Mouse (Mus musculus) forebrain, embryonic 16.5 days (tissue): Measurements from ENCODE around the gene Plcb3. TPM values are rescaled to one million over a fixed set of nuclear protein-coding genes. Genes with fewer than 3 reads are reported as not detected.

ENCODE experiments used
- ATAC-seq: fragments of 200-750 bp; cut with Nextera tagmentation; 2 replicates; pipeline ENCODE4 v1.8.0; 2017; ENCODE audit warnings: mild to moderate bottlenecking, moderate library complexity
- H3K27ac ChIP-seq: fragments of 300-500 bp; sonication (generic); 2 replicates; pipeline ENCODE4 v1.5.1; 2014; ENCODE audit warnings: low read length, control low read depth
- H3K27me3 ChIP-seq: fragments of 300-500 bp; sonication (generic); replicated peaks from 2 replicates; pipeline ENCODE4 v1.6.1; 2014; ENCODE audit warnings: low read length; ENCODE audit not compliant: control insufficient read depth, insufficient read depth
- H3K36me3 ChIP-seq: fragments of 300-500 bp; sonication (generic); 2 replicates; pipeline ENCODE4 v1.6.1; 2014; ENCODE audit not compliant: control insufficient read depth, insufficient read depth
- H3K4me1 ChIP-seq: fragments of 300-500 bp; sonication (generic); replicated peaks from 2 replicates; pipeline ENCODE4 v1.6.1; 2014; ENCODE audit warnings: low read length; ENCODE audit not compliant: control insufficient read depth, insufficient read depth
- H3K4me2 ChIP-seq: fragments of 300-500 bp; sonication (generic); 2 replicates; pipeline ENCODE4 v1.6.1; 2014; ENCODE audit warnings: mild to moderate bottlenecking, low read length, control low read depth
- H3K4me3 ChIP-seq: fragments of 300-500 bp; sonication (generic); replicated peaks from 2 replicates; pipeline ENCODE4 v1.5.1; 2014; ENCODE audit warnings: mild to moderate bottlenecking, low read length, control low read depth
- H3K9ac ChIP-seq: fragments of 300-500 bp; sonication (generic); replicated peaks from 2 replicates; pipeline ENCODE4 v1.6.1; 2014; ENCODE audit warnings: low read depth, low read length, control low read depth
- H3K9me3 ChIP-seq: fragments of 300-500 bp; sonication (generic); 2 replicates; pipeline ENCODE4 v1.6.1; 2016; ENCODE audit warnings: low read length; ENCODE audit not compliant: control insufficient read depth
- WGBS: fragments of 180-500 bp; shearing (Covaris S2); extraction: QIAGEN DNeasy Blood & Tissue Kit; methylation state at CpG from one replicate; pipeline ENCODE4 v1.1.7; 2014; 5-methylcytosine and 5-hydroxymethylcytosine counted together
- polyA plus RNA-seq: library from polyadenylated mRNA; unstranded; fragments of >200 nt; fragmentation: Nextera tagmentation; extraction: Ambion mirVana; gene quantifications from 2 replicates; pipeline ENCODE4 v1.2.1, GENCODE M21; 2015

The Plcb3 gene
- polyA plus RNA-seq, 1 experiment from 2014 or later, result 11.5 TPM

GRCm38 (mm10) chr19:7006892-7007593, 30.8 kb upstream of the Plcb3 start:
- Histone ChIP-seq H3K4me3 (no peak overlapping the region), H3K27ac (no peak overlapping the region), H3K9ac (no peak overlapping the region), H3K9me3 (no peaks in the 10 kb centered on the region), H3K4me1 (no peaks in the 10 kb centered on the region), H3K27me3 (no peaks in the 10 kb centered on the region), H3K36me3 (no peaks in the 10 kb centered on the region), H3K4me2 (no peak overlapping the region)
- WGBS, result 86% methylated on average over 9 of the region's 9 CpGs
- ATAC-seq, result no peak

GRCm38 (mm10) chr19:6999360-7000063, 23.2 kb upstream of the Plcb3 start:
- 97% methylated on average over 19 of the region's 19 CpGs for WGBS
- H3K36me3 ChIP-seq, result peaks cover 7% of the 10 kb centered on the region; the same call in 1 of the 2 replicates
- no peaks in the 10 kb centered on the region for H3K9me3 ChIP-seq
- H3K4me1 ChIP-seq, result peaks cover 23% of the 10 kb centered on the region
- ATAC-seq, result no peak
- H3K4me2 ChIP-seq, result no peak overlapping the region
- no peaks in the 10 kb centered on the region for H3K27me3 ChIP-seq
- H3K27ac ChIP-seq, result no peak overlapping the region
- no peak overlapping the region for H3K9ac ChIP-seq
- no peak overlapping the region for H3K4me3 ChIP-seq

DNA sequence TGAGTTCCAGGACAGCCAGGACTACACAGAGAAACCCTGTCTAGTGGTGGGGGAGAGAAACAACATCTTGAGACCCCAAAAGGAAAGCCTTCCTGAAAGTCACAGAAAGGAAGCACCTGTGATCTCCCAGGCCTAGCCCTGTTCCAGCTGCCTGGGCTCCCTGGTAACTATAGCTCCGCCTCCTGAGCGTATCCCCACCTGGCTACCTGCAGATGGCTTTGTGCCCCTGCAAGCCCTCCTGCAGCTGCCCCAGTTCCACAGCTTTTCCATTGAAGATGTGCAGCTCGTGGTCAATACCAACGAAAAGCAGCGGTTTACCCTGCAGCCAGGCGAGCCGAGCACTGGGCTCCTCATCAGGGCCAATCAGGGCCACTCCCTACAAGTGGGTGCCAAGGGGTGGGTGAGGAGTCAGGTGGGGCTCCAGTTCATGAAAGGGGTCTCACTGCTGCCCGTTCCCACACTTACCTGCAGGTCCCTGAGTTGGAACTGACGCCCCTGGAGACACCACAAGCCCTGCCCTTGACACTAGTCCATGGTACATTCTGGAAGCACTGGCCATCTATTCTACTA, 21.5 kb upstream of the Plcb3 start:
- H3K4me1 ChIP-seq, result peaks cover 29% of the 10 kb centered on the region
- no peak overlapping the region for H3K4me2 ChIP-seq
- H3K4me3 ChIP-seq, result no peak overlapping the region
- no peak overlapping the region for H3K27ac ChIP-seq
- 84% methylated on average over 9 of the region's 9 CpGs for WGBS
- ATAC-seq, result no peak
- no peak overlapping the region for H3K9ac ChIP-seq
- H3K27me3 ChIP-seq, result no peaks in the 10 kb centered on the region
- H3K36me3 ChIP-seq, result peaks cover 7% of the 10 kb centered on the region; the same call in 1 of the 2 replicates
- no peaks in the 10 kb centered on the region for H3K9me3 ChIP-seq

- Histone ChIP-seq H3K9me3 (no peaks in the 10 kb centered on the region), H3K27ac (peak within 1 kb of the TSS; percentile 47; the same call in 1 of the 2 replicates), H3K4me3 (peak within 1 kb of the TSS; percentile 85), H3K27me3 (no peaks in the 10 kb centered on the region), H3K4me2 (peak within 1 kb of the TSS; percentile 96), H3K36me3 (peaks cover 7% of the 10 kb centered on the region; the same call in 1 of the 2 replicates), H3K9ac (peak within 1 kb of the TSS; percentile 81), H3K4me1 (peaks cover 37% of the 10 kb centered on the region)
- peak; percentile 70 for ATAC-seq
- WGBS, result under 1% methylated on average over 24 of the region's 24 CpGs
Observed at GRCm38 (mm10) chr19:6996006-6996405, 19.7 kb upstream of the Plcb3 start, which contains the start of the genes Nudt22 and Trpt1. TSS of gene Nudt22 (minus strand) at chr19:6996117. TSS of gene Trpt1 (plus strand) at chr19:6996131.

DNA sequence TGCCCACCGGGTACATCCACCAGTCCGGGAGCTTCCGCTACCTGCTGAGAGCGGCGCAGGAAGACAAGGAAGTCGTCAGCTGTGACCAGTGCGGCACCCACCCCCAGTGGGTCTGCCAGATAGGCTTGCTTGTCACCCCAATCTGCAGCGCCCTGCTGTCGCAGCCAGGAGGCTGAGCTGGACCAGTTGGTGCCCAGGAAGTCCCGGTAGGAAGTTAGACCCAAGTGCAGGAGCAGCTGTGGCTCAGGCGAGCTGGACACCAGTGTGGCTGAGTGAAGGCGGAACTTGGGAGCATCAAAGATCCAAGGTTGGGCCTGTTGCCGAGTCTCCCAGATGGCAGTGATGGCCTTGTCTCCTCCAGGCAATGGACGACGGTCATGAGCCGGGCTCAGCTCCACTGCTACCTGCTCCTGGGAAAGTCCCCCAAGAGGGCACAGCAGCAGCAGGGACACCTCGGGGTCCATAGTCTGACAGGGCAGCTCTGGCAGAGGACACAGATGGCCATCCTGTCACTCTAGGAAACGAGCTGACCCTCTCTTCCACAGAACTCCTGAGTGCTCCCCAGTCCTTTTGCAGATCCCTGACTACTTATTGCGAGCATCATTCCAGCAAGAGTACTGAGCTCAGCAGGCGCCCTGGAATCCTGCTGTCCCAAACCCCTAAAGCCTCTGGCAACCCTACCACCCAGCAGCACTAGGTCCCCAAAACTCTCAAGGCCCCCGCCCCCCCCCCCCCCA, 19.2 kb upstream of the Plcb3 start:
- Histone ChIP-seq H3K9me3 (no peaks in the 10 kb centered on the region), H3K4me3 (peak overlapping the region; percentile 85), H3K4me1 (peaks cover 37% of the 10 kb centered on the region), H3K27ac (no peak overlapping the region), H3K9ac (peak overlapping the region; percentile 81), H3K4me2 (peak overlapping the region; percentile 96), H3K36me3 (peaks cover 6% of the 10 kb centered on the region; the same call in 1 of the 2 replicates), H3K27me3 (no peaks in the 10 kb centered on the region)
- ATAC-seq, result no peak
- 50% methylated on average over 20 of the region's 21 CpGs for WGBS

DNA sequence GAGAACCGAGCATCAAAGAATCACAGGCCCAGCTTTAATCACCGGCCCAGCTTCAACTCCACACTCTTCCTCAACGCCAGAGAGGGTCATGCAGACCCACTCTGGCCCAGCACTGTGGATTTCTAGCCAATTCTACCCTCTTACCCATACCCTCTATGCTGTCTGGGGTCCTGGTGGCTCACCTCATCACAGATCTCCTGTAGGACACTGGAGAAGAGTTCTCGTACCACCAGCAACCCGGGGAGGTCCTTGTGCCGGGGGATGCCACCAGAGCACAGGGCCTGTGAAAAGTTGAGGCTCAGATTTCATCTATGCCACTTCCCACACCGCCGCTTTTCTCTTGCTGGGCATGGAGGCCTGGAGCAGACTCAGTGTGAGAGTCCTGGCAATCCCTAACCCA, 18.2 kb upstream of the Plcb3 start:
- no peak overlapping the region for H3K4me3 ChIP-seq
- WGBS, result 80% methylated on average over 8 of the region's 8 CpGs
- H3K4me2 ChIP-seq, result no peak overlapping the region

DNA sequence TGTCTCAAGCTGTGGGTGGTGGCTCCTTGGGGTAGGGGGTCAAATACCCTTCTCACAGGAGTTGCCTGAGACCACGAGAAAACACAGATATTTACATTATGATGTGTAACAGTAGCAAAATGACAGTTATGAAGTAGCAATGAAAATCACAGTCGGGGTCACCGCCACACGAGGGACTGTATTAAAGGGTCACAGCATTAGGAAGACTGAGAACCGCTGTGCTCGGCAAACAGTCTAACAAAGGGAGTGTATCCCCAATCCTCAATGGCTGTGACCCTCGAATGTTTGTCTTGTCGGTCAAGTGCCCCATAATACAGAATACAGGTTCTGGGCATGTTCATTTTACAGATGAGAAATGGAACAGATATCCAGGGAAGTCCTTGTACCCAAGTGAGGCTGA, 17.7 kb upstream of the Plcb3 start:
- peaks cover 37% of the 10 kb centered on the region for H3K4me1 ChIP-seq
- no peak overlapping the region for H3K4me3 ChIP-seq
- H3K36me3 ChIP-seq, result no peaks in the 10 kb centered on the region
- WGBS, result 88% methylated on average over 8 of the region's 8 CpGs
- no peak overlapping the region for H3K9ac ChIP-seq
- H3K27ac ChIP-seq, result no peak overlapping the region
- H3K9me3 ChIP-seq, result no peaks in the 10 kb centered on the region
- no peaks in the 10 kb centered on the region for H3K27me3 ChIP-seq
- no peak for ATAC-seq
- no peak overlapping the region for H3K4me2 ChIP-seq

More for the DNA sequence above, 18.2 kb upstream of the Plcb3 start:
- no peaks in the 10 kb centered on the region for H3K9me3 ChIP-seq
- peaks cover 37% of the 10 kb centered on the region for H3K4me1 ChIP-seq
- H3K27me3 ChIP-seq, result no peaks in the 10 kb centered on the region
- H3K36me3 ChIP-seq, result no peaks in the 10 kb centered on the region
- no peak overlapping the region for H3K27ac ChIP-seq
- no peak overlapping the region for H3K9ac ChIP-seq
- no peak for ATAC-seq

- H3K4me1 ChIP-seq, result peaks cover 38% of the 10 kb centered on the region
- peak; percentile 0; the same call in 1 of the 2 replicates for ATAC-seq
- WGBS, result 60% methylated on average over 14 of the region's 14 CpGs
Observed at GRCm38 (mm10) chr19:6993011-6993770, 16.9 kb upstream of the Plcb3 start.

More at GRCm38 (mm10) chr19:6993011-6993770, 16.9 kb upstream of the Plcb3 start:
- Histone ChIP-seq H3K27ac (peak overlapping the region; percentile 54; the same call in 1 of the 2 replicates), H3K36me3 (no peaks in the 10 kb centered on the region), H3K4me3 (peak overlapping the region; percentile 65), H3K4me2 (peak overlapping the region; percentile 85), H3K9me3 (no peaks in the 10 kb centered on the region), H3K9ac (peak overlapping the region; percentile 61), H3K27me3 (no peaks in the 10 kb centered on the region)
